Mouse (Mus musculus) heart, embryonic 15.5 days (tissue): ENCODE measurements around the gene Defa34. TPM values are rescaled to one million over a fixed set of nuclear protein-coding genes. Genes with fewer than 3 reads are reported as not detected.
"Not testable (repeated sequence)": the region's sequence is repeated elsewhere in the genome, so short reads cannot be mapped to it uniquely, and the experiment has no call there.

ENCODE experiments used
- ATAC-seq: fragments of 200-750 bp; cut with Nextera tagmentation; replicated peaks from 2 replicates; pipeline ENCODE4 v1.8.0; 2017; ENCODE audit warnings: low read depth, moderate TSS enrichment; ENCODE audit not compliant: insufficient number of reproducible peaks, insufficient read depth, low FRiP score
- H3K27ac ChIP-seq: fragments of 300-500 bp; sonication (generic); 2 replicates; pipeline ENCODE4 v1.5.1; 2015; ENCODE audit warnings: mild to moderate bottlenecking, inconsistent platforms
- H3K27me3 ChIP-seq: fragments of 300-500 bp; sonication (generic); 2 replicates; pipeline ENCODE4 v1.6.1; 2015; ENCODE audit warnings: inconsistent platforms
- H3K36me3 ChIP-seq: fragments of 300-500 bp; sonication (generic); 2 replicates; pipeline ENCODE4 v1.6.1; 2015; ENCODE audit warnings: mild to moderate bottlenecking, inconsistent platforms
- H3K4me1 ChIP-seq: fragments of 300-500 bp; sonication (generic); replicated peaks from 2 replicates; pipeline ENCODE4 v1.6.1; 2015; ENCODE audit warnings: inconsistent platforms
- H3K4me2 ChIP-seq: fragments of 300-500 bp; sonication (generic); 2 replicates; pipeline ENCODE4 v1.6.1; 2015; ENCODE audit warnings: inconsistent platforms, mild to moderate bottlenecking, moderate library complexity
- H3K4me3 ChIP-seq: fragments of 300-500 bp; sonication (generic); 2 replicates; pipeline ENCODE4 v1.5.1; 2015; ENCODE audit warnings: mild to moderate bottlenecking, inconsistent platforms
- H3K9ac ChIP-seq: fragments of 300-500 bp; sonication (generic); 2 replicates; pipeline ENCODE4 v1.6.1; 2015; ENCODE audit warnings: mild to moderate bottlenecking, inconsistent platforms
- H3K9me3 ChIP-seq: fragments of 300-500 bp; sonication (generic); replicated peaks from 2 replicates; pipeline ENCODE4 v1.6.1; 2016; ENCODE audit warnings: inconsistent platforms
- WGBS: fragments of 180-500 bp; shearing (Covaris S2); methylation state at CpG from one replicate; pipeline ENCODE4 v1.1.7; 2015; ENCODE audit warnings: mixed read lengths; 5-methylcytosine and 5-hydroxymethylcytosine counted together
- polyA plus RNA-seq: library from polyadenylated mRNA; unstranded; fragments of >200 nt; fragmentation: Nextera tagmentation; extraction: Ambion mirVana; gene quantifications from 2 replicates; pipeline ENCODE4 v1.2.1, GENCODE M21; 2015

Gene Defa34
- polyA plus RNA-seq: not detected in 2 replicates

DNA sequence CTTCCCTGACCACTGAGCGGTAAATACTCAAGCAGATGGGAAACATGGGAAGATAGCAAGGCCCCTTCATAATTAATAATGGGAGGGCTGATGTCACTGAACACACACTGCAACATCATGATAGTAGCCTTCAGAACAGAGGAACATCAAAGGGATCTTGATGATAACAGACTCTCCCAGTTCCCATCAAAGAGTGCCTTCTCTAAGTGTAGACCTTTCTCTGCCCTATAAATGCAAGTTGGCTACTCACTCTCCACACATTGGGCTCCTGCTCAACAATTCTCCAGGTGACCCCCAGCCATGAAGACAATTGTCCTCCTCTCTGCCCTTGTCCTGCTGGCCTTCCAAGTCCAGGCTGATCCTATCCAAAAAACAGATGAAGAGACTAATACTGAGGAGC lies at the start of gene Defa34:
Defa34 (plus strand) TSS at position 301 of the 400 bp plus-strand sequence.
- not testable (repeated sequence) for ATAC-seq, H3K27me3 ChIP-seq, H3K9me3 ChIP-seq, H3K27ac ChIP-seq, H3K36me3 ChIP-seq, H3K4me3 ChIP-seq, H3K4me1 ChIP-seq, H3K9ac ChIP-seq, H3K4me2 ChIP-seq
- WGBS: 89% methylated on average over 1 of the region's 1 CpGs

DNA sequence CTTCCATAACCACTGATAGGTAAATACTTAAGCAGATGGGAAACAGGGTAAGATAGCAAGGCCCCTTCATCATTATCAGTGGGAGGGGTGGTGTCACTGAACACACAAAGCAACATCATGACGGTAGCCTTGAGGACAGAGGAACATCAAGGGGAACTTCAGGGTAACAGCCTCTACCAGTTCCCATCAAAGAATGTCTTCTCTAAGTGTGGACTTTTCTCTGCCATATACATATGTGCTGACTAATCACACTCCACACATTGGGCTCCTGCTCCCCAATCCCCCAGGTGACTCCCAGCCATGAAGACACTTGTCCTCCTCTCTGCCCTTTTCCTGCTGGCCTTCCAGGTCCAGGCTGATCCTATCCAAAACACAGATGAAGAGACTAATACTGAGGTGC lies 47.7 kb upstream of the Defa34 start, which contains the start of gene Defa26:
Defa26 (plus strand) TSS at position 301 of the 400 bp plus-strand sequence.
- H3K9ac ChIP-seq, H3K36me3 ChIP-seq, H3K27me3 ChIP-seq, H3K9me3 ChIP-seq, H3K27ac ChIP-seq, H3K4me2 ChIP-seq, ATAC-seq, H3K4me1 ChIP-seq, H3K4me3 ChIP-seq: not testable (repeated sequence)
- 33% methylated on average over 1 of the region's 1 CpGs for WGBS

DNA sequence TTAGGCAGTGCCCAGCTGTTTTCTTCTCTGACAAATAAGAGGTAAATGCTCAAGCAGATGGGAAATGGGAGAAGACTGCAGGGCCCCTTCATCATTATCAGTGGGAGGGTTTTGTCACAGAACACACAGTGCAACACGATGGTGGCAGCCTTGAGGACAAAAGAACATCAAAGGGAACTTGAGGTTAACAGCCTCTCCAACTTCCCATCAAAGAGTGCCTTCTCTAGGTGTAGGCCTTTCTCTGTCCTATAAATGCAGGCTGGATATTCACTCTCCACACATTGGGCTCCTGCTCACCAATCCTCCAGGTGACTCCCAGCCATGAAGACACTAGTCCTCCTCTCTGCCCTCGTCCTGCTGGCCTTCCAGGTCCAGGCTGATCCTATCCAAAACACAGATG lies 10.1 kb upstream of the Defa34 start, which contains the start of gene Defa17:
Defa17 (plus strand) TSS at position 301 of the 400 bp plus-strand sequence.
- H3K27me3 ChIP-seq, H3K9ac ChIP-seq, ATAC-seq, H3K4me2 ChIP-seq, H3K4me3 ChIP-seq, H3K27ac ChIP-seq, H3K9me3 ChIP-seq, H3K36me3 ChIP-seq, H3K4me1 ChIP-seq: not testable (repeated sequence)
- 60% methylated on average over 1 of the region's 2 CpGs for WGBS

GRCm38 (mm10) chr8:21703545-21703944 lies 37.9 kb downstream of the Defa34 start, which contains the start of gene AY761184:
TSS of gene AY761184 (minus strand) at chr8:21703645.
- H3K4me2 ChIP-seq, ATAC-seq, H3K9me3 ChIP-seq, H3K36me3 ChIP-seq, H3K4me3 ChIP-seq, H3K9ac ChIP-seq, H3K27ac ChIP-seq, H3K4me1 ChIP-seq, H3K27me3 ChIP-seq: not testable (repeated sequence)
- WGBS: 61% methylated on average over 2 of the region's 2 CpGs

Other genes starting within 250 kb of the Defa34 start
- gene Defa36, start 238.4 kb upstream of the Defa34 start, polyA plus RNA-seq: not detected in 2 replicates
- gene Gm7849, start 209.2 kb upstream of the Defa34 start, polyA plus RNA-seq: not detected in 2 replicates
- gene Defa20, start 156.5 kb upstream of the Defa34 start, polyA plus RNA-seq: not detected in 2 replicates
- not detected in 2 replicates for gene Defa32, start 136.8 kb upstream of the Defa34 start, polyA plus RNA-seq
- not detected in 2 replicates for gene Defa37, start 100.4 kb upstream of the Defa34 start, polyA plus RNA-seq
- gene Defa28, start 82.8 kb upstream of the Defa34 start, polyA plus RNA-seq: not detected in 2 replicates
- gene Gm7861, start 71.3 kb upstream of the Defa34 start, polyA plus RNA-seq: not detected in 2 replicates
- not detected in 2 replicates for gene Defa26, start 47.6 kb upstream of the Defa34 start, polyA plus RNA-seq
- not detected in 2 replicates for gene Defa17, start 10.0 kb upstream of the Defa34 start, polyA plus RNA-seq
- not detected in 2 replicates for gene AY761184, start 37.8 kb downstream of the Defa34 start, polyA plus RNA-seq
- not detected in 2 replicates for gene Defa24, start 68.7 kb downstream of the Defa34 start, polyA plus RNA-seq
- gene Defb50, start 157.7 kb downstream of the Defa34 start, polyA plus RNA-seq: not detected in 2 replicates
- not detected in 2 replicates for gene Defb2, start 174.1 kb downstream of the Defa34 start, polyA plus RNA-seq
- not detected in 2 replicates for gene Defb10, start 193.1 kb downstream of the Defa34 start, polyA plus RNA-seq
- not detected in 2 replicates for gene Defb9, start 219.6 kb downstream of the Defa34 start, polyA plus RNA-seq
- not detected in 2 replicates for gene Defb11, start 240.6 kb downstream of the Defa34 start, polyA plus RNA-seq